ENCODE assay signal across 13 mouse cellular contexts in genomic region chr17:26268851-26269250, GRCm38 (mm10). TPM values are rescaled to one million over a fixed set of nuclear protein-coding genes. Genes with fewer than 3 reads are reported as not detected.
A peak's percentile ranks its signal among the peaks of the same experiment; 100 is the strongest.
DNase-seq lines count a peak whose midpoint lies in the region; ATAC-seq and TF ChIP-seq lines count a peak whose summit lies in the region.
"Had no signal": no experiment of that assay in that cellular context is flagged by ENCODE, and none has a peak within 500 bp of the region (broad histone marks: within the 10 kb centered on the region; RNA-seq: fewer than 3 reads in every experiment).

No protein-coding gene starts in this region.

- intact Hi-C loops in gastrocnemius, adult 2 months (cut with DNase I), result no loop called here

- no peaks in the 10 kb centered on the region for H3K9me3 ChIP-seq in lung, embryonic 14.5 days (ENCODE audit: low read depth, low read length)
- H3K9me3 ChIP-seq in G1E (replicated peaks), result no peaks in the 10 kb centered on the region
- H3K9me3 ChIP-seq: heart, embryonic 12.5 days; limb, embryonic 12.5 days had no signal

- no peaks in the 10 kb centered on the region for H3K27me3 ChIP-seq in lung, embryonic 14.5 days (ENCODE audit: insufficient read depth, low read length)
- no peaks in the 10 kb centered on the region for H3K27me3 ChIP-seq in G1E (ENCODE audit: insufficient read depth, low read length)
- H3K27me3 ChIP-seq: heart, embryonic 12.5 days; limb, embryonic 12.5 days had no signal

- H3K36me3 ChIP-seq in lung, embryonic 14.5 days (ENCODE audit: insufficient read depth), result peaks cover 94% of the 10 kb centered on the region
- peaks cover 82% of the 10 kb centered on the region for H3K36me3 ChIP-seq in G1E (replicated peaks)

- no peak overlapping the region for H3K27ac ChIP-seq in gastrocnemius, adult 2 months
- no peak overlapping the region for H3K27ac ChIP-seq in lung, embryonic 14.5 days (ENCODE audit: low read depth)
- H3K27ac ChIP-seq: limb, embryonic 12.5 days had no signal

- TF ChIP-seq CTCF in gastrocnemius, adult 2 months (IDR thresholded peaks at IDR 0.05), result peak; percentile 49
- TF ChIP-seq CTCF in lung, embryonic 14.5 days (IDR thresholded peaks at IDR 0.05; ENCODE audit: low read depth), result peak; percentile 48
- TF ChIP-seq CTCF in G1E (IDR thresholded peaks at IDR 0.05; ENCODE audit: low read depth, low read length), result 0 out of 2 replicates have a peak, but pooled peaks have one; percentile 9

- H3K4me1 ChIP-seq in lung, embryonic 14.5 days (ENCODE audit: insufficient read depth), result no peaks in the 10 kb centered on the region
- peaks cover 22% of the 10 kb centered on the region for H3K4me1 ChIP-seq in G1E (ENCODE audit: insufficient read depth, low read depth, low read length)
- H3K4me1 ChIP-seq: limb, embryonic 12.5 days had no signal

- H3K4me3 ChIP-seq in gastrocnemius, adult 2 months, result no peak overlapping the region
- no peak overlapping the region for H3K4me3 ChIP-seq in lung, embryonic 14.5 days (ENCODE audit: low read depth, low read length)
- no peak overlapping the region for H3K4me3 ChIP-seq in G1E (ENCODE audit: low read depth, low read length)
- H3K4me3 ChIP-seq: heart, embryonic 12.5 days; limb, embryonic 12.5 days; myocyte had no signal

- H3K9ac ChIP-seq in lung, embryonic 14.5 days, result no peak overlapping the region
- H3K9ac ChIP-seq: heart, embryonic 12.5 days; limb, embryonic 12.5 days had no signal

- no peak for DNase-seq in gastrocnemius, adult 2 months
- no peak for DNase-seq in gastrocnemius, postnatal 25 days
- DNase-seq in lung, embryonic 14.5 days, result peak; percentile 18
- no peak for DNase-seq in lung, postnatal 4 days
- no peak for DNase-seq in G1E (ENCODE audit: low spot score)
- DNase-seq in naive thymus-derived CD4-positive, alpha-beta T cell, adult 2 months (ENCODE audit: low read depth), result peak; percentile 32
- DNase-seq in layer of hippocampus, adult 9-10 months (ENCODE audit: low spot score), result no peak
- DNase-seq: cerebellum, postnatal 36 days; lung, postnatal 36 days had no signal

- WGBS in lung, embryonic 14.5 days, result 54% methylated on average over 1 of the region's 1 CpGs

- H3K4me2 ChIP-seq in lung, embryonic 14.5 days, result no peak overlapping the region
- H3K4me2 ChIP-seq: heart, embryonic 12.5 days; limb, embryonic 12.5 days had no signal

- no peak for ATAC-seq in lung, embryonic 14.5 days (ENCODE audit: insufficient read depth)
- no peak for ATAC-seq in G1E (ENCODE audit: extremely low read depth, insufficient number of reproducible peaks, low FRiP score, poor library complexity, severe bottlenecking)
- no peak for ATAC-seq in inflammation-experienced regulatory T-cells, adult 6 months

RNA-seq across cellular contexts. Expression of gene Luc7l, which starts 16.2 kb away (rescaled TPM):
- 10 to 100 TPM; 12.6 to 14.5 TPM for total RNA-seq in gastrocnemius, adult 2 months (2021)
- 10 to 100 TPM; 11.1 to 11.3 TPM for total RNA-seq in gastrocnemius, postnatal 25 days (2021)
- 97.7 and 104 TPM in 2 replicates for polyA plus RNA-seq in lung, embryonic 14.5 days (2014; fragmentation: Nextera tagmentation; extraction: Ambion mirVana)
- total RNA-seq in G1E (2014; fragmentation: Nextera tagmentation) (85.2 and 96.8 TPM in 2 replicates), G1E (2017) (85.3 and 85.9 TPM in 2 replicates)
- 40.9 and 45.0 TPM in 2 replicates for polyA plus RNA-seq in G1E (2012)
- 10 to 100 TPM; 50.3 to 60.4 (median 56.9) TPM for polyA plus RNA-seq in inflammation-experienced regulatory T-cells, adult 6 months (2017; shearing (Covaris generic))

RNA-seq across cellular contexts. Expression of gene Fam234a, which starts 24.8 kb away (rescaled TPM):
- 10 to 100 TPM; 65.6 to 86.0 TPM for total RNA-seq in gastrocnemius, adult 2 months (2021)
- 10 to 100 TPM; 61.0 to 71.0 TPM for total RNA-seq in gastrocnemius, postnatal 25 days (2021)
- polyA plus RNA-seq in lung, embryonic 14.5 days (2014; fragmentation: Nextera tagmentation; extraction: Ambion mirVana), result 36.3 and 39.4 TPM in 2 replicates
- total RNA-seq in G1E (2014; fragmentation: Nextera tagmentation), result 5.5 and 7.0 TPM in 2 replicates
- 3.0 and 3.2 TPM in 2 replicates for total RNA-seq in G1E (2017)
- 2.9 and 4.2 TPM in 2 replicates for polyA plus RNA-seq in G1E (2012)
- polyA plus RNA-seq in inflammation-experienced regulatory T-cells, adult 6 months (2017; shearing (Covaris generic)), result 10 to 100 TPM; 19.9 to 34.9 (median 23.7) TPM

Comparison
In these comparisons a context has a peak if more than half of its experiments do, and no peak if none do; other contexts are left out.
1. DNase-seq: peak in lung, embryonic 14.5 days (single experiment) and naive thymus-derived CD4-positive, alpha-beta T cell, adult 2 months (single experiment); none in gastrocnemius, adult 2 months (single experiment), gastrocnemius, postnatal 25 days (single experiment), lung, postnatal 4 days (0 of 2), G1E (single experiment) and layer of hippocampus, adult 9-10 months (single experiment).
2. RNA of gene Luc7l, which starts 16.2 kb away (total RNA-seq): 85.2 to 96.8 TPM in G1E; 12.6 to 14.5 TPM in gastrocnemius, adult 2 months and 11.1 to 11.3 TPM in gastrocnemius, postnatal 25 days; every median in the first group is over 4 times any median in the second.
3. RNA of gene Fam234a, which starts 24.8 kb away (total RNA-seq): 65.6 to 86.0 TPM in gastrocnemius, adult 2 months and 61.0 to 71.0 TPM in gastrocnemius, postnatal 25 days; 3.0 to 7.0 TPM in G1E; every median in the first group is over 4 times any median in the second.
4. Peak in every context shown above with its lines, with median percentiles within 50 percentile points of each other: CTCF ChIP-seq.